Mouse (Mus musculus): ENCODE measurements around the gene Usp2. TPM values are rescaled to one million over a fixed set of nuclear protein-coding genes. Genes with fewer than 3 reads are reported as not detected.

Gene Usp2
- polyA plus RNA-seq, 1 experiment: 597 TPM

DNA sequence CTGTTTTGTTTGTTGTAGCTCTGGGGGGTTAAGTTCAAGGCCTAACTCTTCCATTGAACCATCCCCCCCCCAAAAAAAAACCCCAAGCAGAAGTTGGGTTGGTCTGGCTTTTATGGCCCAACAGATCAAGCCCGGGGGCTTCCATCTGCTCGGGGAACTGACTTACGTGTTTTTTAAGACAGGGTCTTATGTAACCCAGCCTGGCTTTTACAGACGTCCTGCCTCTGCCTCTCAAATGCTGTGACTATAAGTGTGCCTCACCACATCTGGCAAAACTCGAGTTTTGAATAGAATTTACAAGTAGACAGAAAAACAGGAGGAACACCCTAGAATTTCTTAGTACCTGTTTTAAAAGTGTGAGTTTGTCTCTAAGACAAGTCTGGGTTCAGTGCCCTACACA lies 14.8 kb downstream of the Usp2 start:
- Histone ChIP-seq H3K4me3 (ENCODE audit: control insufficient read depth, low read depth, low read length) (no peak overlapping the region), H3K36me3 (ENCODE audit: control insufficient read depth, insufficient read depth, low read length) (no peaks in the 10 kb centered on the region; the same call in 1 of the 2 replicates), H3K4me1 (ENCODE audit: control insufficient read depth, insufficient read depth, low read length) (peaks cover 17% of the 10 kb centered on the region), H3K27ac (ENCODE audit: control insufficient read depth, insufficient read depth, low read depth, low read length) (no peak overlapping the region), H3K27me3 (ENCODE audit: control insufficient read depth, insufficient read depth, low read length) (no peaks in the 10 kb centered on the region)
- no peak for TF ChIP-seq CTCF (IDR thresholded peaks at IDR 0.05; ENCODE audit: control insufficient read depth, insufficient read depth, insufficient replicate concordance, low read depth, low read length)

GRCm38 (mm10) chr9:44082266-44082665 lies 15.4 kb downstream of the Usp2 start:
- Histone ChIP-seq H3K27me3 (ENCODE audit: control insufficient read depth, insufficient read depth, low read length) (no peaks in the 10 kb centered on the region), H3K4me1 (ENCODE audit: control insufficient read depth, insufficient read depth, low read length) (peaks cover 17% of the 10 kb centered on the region), H3K36me3 (ENCODE audit: control insufficient read depth, insufficient read depth, low read length) (no peaks in the 10 kb centered on the region; the same call in 1 of the 2 replicates), H3K27ac (ENCODE audit: control insufficient read depth, insufficient read depth, low read depth, low read length) (no peak overlapping the region), H3K4me3 (ENCODE audit: control insufficient read depth, low read depth, low read length) (peak overlapping the region; percentile 97; the same call in 1 of the 2 replicates)
- TF ChIP-seq POLR2A (IDR thresholded peaks at IDR 0.05; ENCODE audit: control insufficient read depth, low read depth, low read length): no peak
- TF ChIP-seq CTCF (IDR thresholded peaks at IDR 0.05; ENCODE audit: control insufficient read depth, insufficient read depth, insufficient replicate concordance, low read depth, low read length): no peak

GRCm38 (mm10) chr9:44083392-44084121 lies 16.7 kb downstream of the Usp2 start:
- TF ChIP-seq CTCF (IDR thresholded peaks at IDR 0.05; ENCODE audit: control insufficient read depth, insufficient read depth, insufficient replicate concordance, low read depth, low read length) (no peak), POLR2A (IDR thresholded peaks at IDR 0.05; ENCODE audit: control insufficient read depth, low read depth, low read length) (no peak)
- Histone ChIP-seq H3K27me3 (ENCODE audit: control insufficient read depth, insufficient read depth, low read length) (no peaks in the 10 kb centered on the region), H3K4me1 (ENCODE audit: control insufficient read depth, insufficient read depth, low read length) (peaks cover 18% of the 10 kb centered on the region), H3K27ac (ENCODE audit: control insufficient read depth, insufficient read depth, low read depth, low read length) (peak overlapping the region; percentile 93), H3K36me3 (ENCODE audit: control insufficient read depth, insufficient read depth, low read length) (no peaks in the 10 kb centered on the region; the same call in none of the 2 replicates), H3K4me3 (ENCODE audit: control insufficient read depth, low read depth, low read length) (peak overlapping the region; percentile 97)

GRCm38 (mm10) chr9:44084236-44084635 lies 17.4 kb downstream of the Usp2 start:
- no peaks in the 10 kb centered on the region for H3K27me3 ChIP-seq (ENCODE audit: control insufficient read depth, insufficient read depth, low read length)
- peaks cover 18% of the 10 kb centered on the region for H3K4me1 ChIP-seq (ENCODE audit: control insufficient read depth, insufficient read depth, low read length)
- H3K36me3 ChIP-seq (ENCODE audit: control insufficient read depth, insufficient read depth, low read length): no peaks in the 10 kb centered on the region; the same call in none of the 2 replicates
- TF ChIP-seq CTCF (IDR thresholded peaks at IDR 0.05; ENCODE audit: control insufficient read depth, insufficient read depth, insufficient replicate concordance, low read depth, low read length): no peak
- no peak for TF ChIP-seq POLR2A (IDR thresholded peaks at IDR 0.05; ENCODE audit: control insufficient read depth, low read depth, low read length)
- peak overlapping the region; percentile 93 for H3K27ac ChIP-seq (ENCODE audit: control insufficient read depth, insufficient read depth, low read depth, low read length)
- H3K4me3 ChIP-seq (ENCODE audit: control insufficient read depth, low read depth, low read length): peak overlapping the region; percentile 97

DNA sequence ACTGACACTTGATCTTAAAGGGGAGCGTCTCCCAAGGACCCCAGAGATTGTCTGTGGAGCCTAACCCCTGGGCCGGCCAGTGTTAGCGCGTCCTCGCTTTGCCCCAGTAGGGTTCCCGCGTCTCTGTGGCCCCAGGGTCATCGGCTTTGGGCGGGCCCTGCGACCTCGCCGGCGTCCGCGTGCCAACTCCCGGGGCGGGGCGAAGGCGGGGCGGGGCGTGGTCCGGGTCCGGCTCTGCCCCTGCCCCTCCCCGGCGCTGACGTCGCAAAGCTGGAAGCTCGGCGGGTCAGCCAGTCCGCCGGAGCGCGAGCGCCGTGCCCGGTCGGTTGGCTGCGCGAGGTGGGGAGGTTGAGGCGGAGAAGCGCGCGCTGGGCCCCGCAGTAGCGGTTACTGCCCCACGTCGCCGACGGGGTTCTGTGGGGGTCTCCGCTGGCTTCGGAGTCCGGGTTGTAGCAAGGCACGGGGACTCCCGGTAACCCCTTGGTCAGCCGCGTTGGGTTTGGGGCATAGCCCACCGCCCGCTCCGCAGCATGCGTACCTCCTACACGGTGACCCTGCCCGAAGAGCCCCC lies 17.9 kb downstream of the Usp2 start:
- Histone ChIP-seq H3K4me1 (ENCODE audit: control insufficient read depth, insufficient read depth, low read length) (peaks cover 17% of the 10 kb centered on the region), H3K27me3 (ENCODE audit: control insufficient read depth, insufficient read depth, low read length) (no peaks in the 10 kb centered on the region), H3K36me3 (ENCODE audit: control insufficient read depth, insufficient read depth, low read length) (no peaks in the 10 kb centered on the region; the same call in none of the 2 replicates), H3K27ac (ENCODE audit: control insufficient read depth, insufficient read depth, low read depth, low read length) (peak overlapping the region; percentile 99), H3K4me3 (ENCODE audit: control insufficient read depth, low read depth, low read length) (peak overlapping the region; percentile 97)
- TF ChIP-seq CTCF (IDR thresholded peaks at IDR 0.05; ENCODE audit: control insufficient read depth, insufficient read depth, insufficient replicate concordance, low read depth, low read length) (no peak), POLR2A (IDR thresholded peaks at IDR 0.05; ENCODE audit: control insufficient read depth, low read depth, low read length) (peak; percentile 68)

DNA sequence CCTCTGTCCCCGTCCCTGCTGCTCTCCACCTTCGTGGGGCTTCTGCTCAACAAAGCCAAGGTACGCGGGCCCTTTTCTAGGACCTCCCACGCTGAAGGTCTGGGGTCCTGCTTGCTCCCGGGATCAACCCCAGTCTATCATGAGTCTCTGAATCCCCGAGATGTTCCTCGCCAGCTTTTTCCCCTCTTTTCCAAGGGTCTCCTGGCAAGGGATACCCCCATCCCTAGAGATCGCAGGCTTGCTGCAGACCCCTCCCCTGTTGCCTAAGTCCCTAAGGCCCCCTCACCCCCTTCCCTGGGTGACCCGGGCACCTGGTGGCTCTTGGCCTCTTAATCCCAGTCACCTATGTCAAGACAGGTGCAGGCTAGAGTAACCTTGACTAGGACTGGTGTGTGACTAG lies 18.5 kb downstream of the Usp2 start:
- H3K27ac ChIP-seq (ENCODE audit: control insufficient read depth, insufficient read depth, low read depth, low read length): peak overlapping the region; percentile 99
- peak overlapping the region; percentile 97 for H3K4me3 ChIP-seq (ENCODE audit: control insufficient read depth, low read depth, low read length)
- TF ChIP-seq POLR2A (IDR thresholded peaks at IDR 0.05; ENCODE audit: control insufficient read depth, low read depth, low read length) (no peak), CTCF (IDR thresholded peaks at IDR 0.05; ENCODE audit: control insufficient read depth, insufficient read depth, insufficient replicate concordance, low read depth, low read length) (no peak)
- no peaks in the 10 kb centered on the region; the same call in none of the 2 replicates for H3K36me3 ChIP-seq (ENCODE audit: control insufficient read depth, insufficient read depth, low read length)
- no peaks in the 10 kb centered on the region for H3K27me3 ChIP-seq (ENCODE audit: control insufficient read depth, insufficient read depth, low read length)
- H3K4me1 ChIP-seq (ENCODE audit: control insufficient read depth, insufficient read depth, low read length): peaks cover 16% of the 10 kb centered on the region
